Mouse (Mus musculus): ENCODE results near the gene Eci1. TPM values are rescaled to one million over a fixed set of nuclear protein-coding genes. Genes with fewer than 3 reads are reported as not detected.
A peak's percentile ranks its signal among the peaks of the same experiment; 100 is the strongest.

The Eci1 gene
- polyA plus RNA-seq, 1 experiment from 2014 or later = 301 TPM

- Histone ChIP-seq H3K27ac (no peak overlapping the region), H3K27me3 (no peaks in the 10 kb centered on the region), H3K4me2 (no peak overlapping the region), H3K4me1 (replicated peaks) (peaks cover 45% of the 10 kb centered on the region), H3K9ac (no peak overlapping the region), H3K36me3 (peaks cover 29% of the 10 kb centered on the region), H3K9me3 (replicated peaks) (no peaks in the 10 kb centered on the region), H3K4me3 (no peak overlapping the region)
- ATAC-seq (replicated peaks; ENCODE audit: insufficient number of reproducible peaks, insufficient read depth, low FRiP score, low read depth) = no peak
- 86% methylated on average over 6 of the region's 6 CpGs for WGBS
Observed at GRCm38 (mm10) chr17:24475586-24475985, 49.1 kb downstream of the Eci1 start.

GRCm38 (mm10) chr17:24476022-24476776, 49.8 kb downstream of the Eci1 start:
- ATAC-seq (replicated peaks; ENCODE audit: insufficient number of reproducible peaks, insufficient read depth, low FRiP score, low read depth) = no peak
- no peaks in the 10 kb centered on the region for H3K9me3 ChIP-seq (replicated peaks)
- H3K27me3 ChIP-seq = no peaks in the 10 kb centered on the region
- peaks cover 29% of the 10 kb centered on the region for H3K36me3 ChIP-seq
- no peak overlapping the region for H3K9ac ChIP-seq
- 89% methylated on average over 10 of the region's 10 CpGs for WGBS
- H3K4me3 ChIP-seq = no peak overlapping the region
- H3K4me1 ChIP-seq (replicated peaks) = peaks cover 42% of the 10 kb centered on the region
- H3K27ac ChIP-seq = no peak overlapping the region
- no peak overlapping the region for H3K4me2 ChIP-seq

GRCm38 (mm10) chr17:24477053-24477984, 50.9 kb downstream of the Eci1 start:
- no peaks in the 10 kb centered on the region for H3K9me3 ChIP-seq (replicated peaks)
- WGBS = 92% methylated on average over 20 of the region's 20 CpGs
- no peak for ATAC-seq (replicated peaks; ENCODE audit: insufficient number of reproducible peaks, insufficient read depth, low FRiP score, low read depth)
- H3K27ac ChIP-seq = no peak overlapping the region
- no peaks in the 10 kb centered on the region for H3K27me3 ChIP-seq
- peaks cover 30% of the 10 kb centered on the region for H3K4me1 ChIP-seq (replicated peaks)
- no peak overlapping the region; the same call in 1 of the 2 replicates for H3K9ac ChIP-seq
- no peak overlapping the region for H3K4me2 ChIP-seq
- H3K36me3 ChIP-seq = peaks cover 29% of the 10 kb centered on the region
- H3K4me3 ChIP-seq = no peak overlapping the region; the same call in 1 of the 2 replicates

GRCm38 (mm10) chr17:24477985-24478600, 51.7 kb downstream of the Eci1 start:
- 49% methylated on average over 11 of the region's 11 CpGs for WGBS
- Histone ChIP-seq H3K4me3 (peak overlapping the region; percentile 81), H3K9me3 (replicated peaks) (no peaks in the 10 kb centered on the region), H3K27ac (no peak overlapping the region), H3K4me2 (peak overlapping the region; percentile 60), H3K4me1 (replicated peaks) (peaks cover 23% of the 10 kb centered on the region), H3K27me3 (no peaks in the 10 kb centered on the region), H3K9ac (peak overlapping the region; percentile 55), H3K36me3 (peaks cover 29% of the 10 kb centered on the region)
- ATAC-seq (replicated peaks; ENCODE audit: insufficient number of reproducible peaks, insufficient read depth, low FRiP score, low read depth) = no peak

- H3K4me3 ChIP-seq = peak within 1 kb of the TSS; percentile 81
- peak within 1 kb of the TSS; percentile 91 for H3K9ac ChIP-seq
- ATAC-seq (replicated peaks; ENCODE audit: insufficient number of reproducible peaks, insufficient read depth, low FRiP score, low read depth) = peak; percentile 91
- peaks cover 19% of the 10 kb centered on the region for H3K4me1 ChIP-seq (replicated peaks)
- H3K4me2 ChIP-seq = peak within 1 kb of the TSS; percentile 60
- H3K9me3 ChIP-seq (replicated peaks) = no peaks in the 10 kb centered on the region
- peak within 1 kb of the TSS; percentile 94 for H3K27ac ChIP-seq
- no peaks in the 10 kb centered on the region for H3K27me3 ChIP-seq
- WGBS = under 1% methylated on average over 48 of the region's 48 CpGs
- peaks cover 29% of the 10 kb centered on the region for H3K36me3 ChIP-seq
Observed at GRCm38 (mm10) chr17:24478663-24479380, 52.4 kb downstream of the Eci1 start, which contains the start of gene Mlst8. Gene Mlst8 (minus strand): TSS chr17:24479078.

- Histone ChIP-seq H3K4me1 (replicated peaks) (peaks cover 14% of the 10 kb centered on the region), H3K9me3 (replicated peaks) (no peaks in the 10 kb centered on the region), H3K27ac (no peak overlapping the region), H3K9ac (no peak overlapping the region), H3K4me2 (peak overlapping the region; percentile 60), H3K4me3 (peak overlapping the region; percentile 81), H3K36me3 (peaks cover 29% of the 10 kb centered on the region), H3K27me3 (no peaks in the 10 kb centered on the region)
- 21% methylated on average over 1 of the region's 1 CpGs for WGBS
- no peak for ATAC-seq (replicated peaks; ENCODE audit: insufficient number of reproducible peaks, insufficient read depth, low FRiP score, low read depth)
Observed at GRCm38 (mm10) chr17:24479431-24479830, 53.0 kb downstream of the Eci1 start.

GRCm38 (mm10) chr17:24480201-24480826, 53.9 kb downstream of the Eci1 start:
- no peak for ATAC-seq (replicated peaks; ENCODE audit: insufficient number of reproducible peaks, insufficient read depth, low FRiP score, low read depth)
- Histone ChIP-seq H3K4me2 (0 out of 2 replicates have a peak overlapping the region, but pooled peaks have one; percentile 4), H3K9me3 (replicated peaks) (no peaks in the 10 kb centered on the region), H3K27me3 (0 out of 2 replicates have a peak, but pooled peaks cover 2% of the 10 kb centered on the region), H3K4me3 (no peak overlapping the region), H3K36me3 (peaks cover 21% of the 10 kb centered on the region), H3K27ac (no peak overlapping the region), H3K9ac (no peak overlapping the region), H3K4me1 (replicated peaks) (peaks cover 16% of the 10 kb centered on the region)
- 49% methylated on average over 3 of the region's 3 CpGs for WGBS

- H3K9ac ChIP-seq = no peak overlapping the region
- H3K27me3 ChIP-seq = 0 out of 2 replicates have a peak, but pooled peaks cover 9% of the 10 kb centered on the region
- H3K4me1 ChIP-seq (replicated peaks) = peaks cover 21% of the 10 kb centered on the region
- 91% methylated on average over 20 of the region's 20 CpGs for WGBS
- H3K4me3 ChIP-seq = no peak overlapping the region
- no peak overlapping the region for H3K4me2 ChIP-seq
- H3K36me3 ChIP-seq = peaks cover 12% of the 10 kb centered on the region
- no peaks in the 10 kb centered on the region for H3K9me3 ChIP-seq (replicated peaks)
- no peak for ATAC-seq (replicated peaks; ENCODE audit: insufficient number of reproducible peaks, insufficient read depth, low FRiP score, low read depth)
- H3K27ac ChIP-seq = no peak overlapping the region
Observed at GRCm38 (mm10) chr17:24481027-24481815, 54.8 kb downstream of the Eci1 start.

GRCm38 (mm10) chr17:24483495-24483894, 57.1 kb downstream of the Eci1 start:
- WGBS = 87% methylated on average over 3 of the region's 3 CpGs
- Histone ChIP-seq H3K9ac (no peak overlapping the region), H3K36me3 (no peaks in the 10 kb centered on the region), H3K27me3 (peaks cover 30% of the 10 kb centered on the region), H3K4me1 (replicated peaks) (peaks cover 17% of the 10 kb centered on the region), H3K4me2 (no peak overlapping the region), H3K4me3 (no peak overlapping the region), H3K9me3 (replicated peaks) (no peaks in the 10 kb centered on the region), H3K27ac (no peak overlapping the region)
- no peak for ATAC-seq (replicated peaks; ENCODE audit: insufficient number of reproducible peaks, insufficient read depth, low FRiP score, low read depth)

Measured in heart, embryonic 15.5 days (tissue).